Mouse (Mus musculus): ENCODE data around the gene Rbfox3.

The Rbfox3 gene

DNA sequence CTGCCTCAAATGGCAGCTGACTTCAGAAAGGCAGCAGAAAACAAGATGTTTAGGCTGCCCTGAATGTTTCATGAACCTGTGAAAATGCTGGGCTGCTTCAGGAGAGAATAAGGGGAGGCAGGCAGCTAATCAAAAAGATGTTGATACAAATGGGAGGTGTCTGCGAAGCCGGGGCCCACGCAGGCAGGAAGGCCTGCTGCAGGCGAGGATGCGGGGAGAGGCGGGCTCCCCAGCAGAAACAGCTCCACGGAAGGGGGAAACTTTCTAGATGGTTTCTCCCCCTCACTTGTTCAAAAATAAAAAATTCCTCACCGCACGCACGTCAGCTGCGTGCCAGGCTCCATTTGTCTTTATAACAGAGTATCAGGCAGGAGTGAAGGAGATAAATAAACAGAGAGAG lies 5.7 kb downstream of the Rbfox3 start:
- no peak for DNase-seq

DNA sequence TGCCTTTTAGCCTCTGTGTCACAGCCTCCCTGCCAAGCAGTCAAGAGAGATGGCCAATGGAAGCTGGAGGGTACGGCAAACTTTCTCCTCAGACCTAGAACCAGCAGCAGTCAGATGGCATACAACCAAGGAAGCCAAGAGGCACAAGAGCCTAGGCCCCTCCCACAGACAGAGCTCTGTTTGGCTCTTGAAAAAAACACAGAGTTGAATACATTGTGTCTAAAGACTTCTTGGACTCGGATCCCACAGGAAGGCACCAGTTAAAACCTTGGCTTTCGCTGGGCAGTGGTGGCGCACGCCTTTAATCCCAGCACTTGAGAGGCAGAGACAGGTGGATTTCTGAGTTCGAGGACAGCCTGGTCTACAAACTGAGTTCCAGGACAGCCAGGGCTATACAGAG lies 7.1 kb downstream of the Rbfox3 start:
- no peak for DNase-seq

DNA sequence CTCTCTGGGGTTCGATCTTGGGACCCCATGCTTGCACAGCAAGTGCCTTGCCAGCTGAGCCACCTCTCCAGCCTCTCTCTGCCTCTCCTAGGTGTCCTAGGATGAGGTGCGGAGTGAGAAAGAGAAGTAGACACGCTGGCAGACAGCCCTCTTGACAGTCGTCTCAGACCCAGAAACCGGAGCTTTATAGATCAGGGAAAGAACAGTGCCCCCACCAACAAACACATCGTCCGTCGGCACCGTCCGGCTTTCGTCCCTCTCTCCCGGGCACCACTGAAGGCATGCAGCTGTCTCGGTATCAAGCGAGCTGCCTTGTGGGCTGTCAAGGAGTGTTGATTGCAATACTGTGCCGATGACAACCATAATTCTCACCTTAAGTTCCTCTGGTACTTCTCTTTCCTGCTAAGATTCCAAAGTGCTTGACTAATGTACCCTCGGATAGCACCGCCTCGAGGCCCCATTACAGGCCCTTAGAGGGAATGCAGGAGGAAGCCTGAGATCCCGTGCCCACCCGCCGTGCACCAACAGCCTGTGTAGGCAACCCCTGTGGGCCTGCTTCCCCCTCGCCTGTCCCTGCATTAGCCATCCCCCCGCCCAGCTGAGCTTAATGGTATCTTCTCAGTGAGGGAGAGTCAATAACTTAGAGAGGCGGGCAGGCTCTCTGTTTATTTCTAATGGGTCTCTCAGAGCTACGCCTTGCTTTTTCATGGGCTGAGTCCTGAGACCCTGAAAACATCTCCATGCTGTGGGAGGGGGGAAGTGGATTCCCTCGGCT lies 11.4 kb downstream of the Rbfox3 start:
- DNase-seq = no peak

DNA sequence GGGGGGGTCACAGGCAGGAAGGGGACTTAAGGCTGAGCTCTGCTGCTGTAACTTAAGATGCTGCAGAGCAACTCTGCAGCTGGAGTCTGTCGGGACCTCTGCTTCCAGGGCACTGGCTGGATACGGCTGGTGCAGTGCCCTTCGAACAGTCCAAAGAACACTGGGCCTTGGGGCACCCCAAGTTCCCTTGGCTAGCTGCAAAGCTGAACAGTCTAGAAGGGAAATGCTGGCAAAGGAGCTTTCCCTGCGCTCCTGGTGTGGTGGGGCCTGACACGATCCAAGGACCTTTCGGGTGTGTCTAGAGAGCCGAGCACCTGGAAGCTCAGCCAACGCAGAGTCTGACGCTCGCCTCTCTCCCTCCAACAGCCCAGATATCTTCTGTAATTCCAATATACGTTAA lies 12.8 kb downstream of the Rbfox3 start:
- DNase-seq = no peak

DNA sequence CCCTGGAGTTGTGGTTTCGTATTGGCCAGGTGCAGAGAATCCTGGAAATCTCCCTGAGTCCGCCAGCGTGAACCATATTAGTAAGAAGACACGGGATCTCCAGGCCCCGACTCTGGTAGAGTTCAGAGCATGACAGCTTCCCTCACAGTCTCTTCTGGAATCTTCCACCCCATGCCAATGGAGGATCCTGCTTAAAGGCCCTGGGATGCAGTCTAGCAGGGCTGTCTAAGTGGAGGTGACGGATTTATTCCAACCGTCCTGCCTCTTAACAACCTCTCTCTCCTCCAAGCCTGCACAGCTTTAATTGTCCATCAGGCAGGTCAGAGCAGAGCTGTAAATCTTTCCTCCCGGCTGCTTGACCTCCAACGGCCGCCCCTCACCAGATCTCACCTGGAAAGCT lies 13.2 kb downstream of the Rbfox3 start:
- no peak for DNase-seq

DNA sequence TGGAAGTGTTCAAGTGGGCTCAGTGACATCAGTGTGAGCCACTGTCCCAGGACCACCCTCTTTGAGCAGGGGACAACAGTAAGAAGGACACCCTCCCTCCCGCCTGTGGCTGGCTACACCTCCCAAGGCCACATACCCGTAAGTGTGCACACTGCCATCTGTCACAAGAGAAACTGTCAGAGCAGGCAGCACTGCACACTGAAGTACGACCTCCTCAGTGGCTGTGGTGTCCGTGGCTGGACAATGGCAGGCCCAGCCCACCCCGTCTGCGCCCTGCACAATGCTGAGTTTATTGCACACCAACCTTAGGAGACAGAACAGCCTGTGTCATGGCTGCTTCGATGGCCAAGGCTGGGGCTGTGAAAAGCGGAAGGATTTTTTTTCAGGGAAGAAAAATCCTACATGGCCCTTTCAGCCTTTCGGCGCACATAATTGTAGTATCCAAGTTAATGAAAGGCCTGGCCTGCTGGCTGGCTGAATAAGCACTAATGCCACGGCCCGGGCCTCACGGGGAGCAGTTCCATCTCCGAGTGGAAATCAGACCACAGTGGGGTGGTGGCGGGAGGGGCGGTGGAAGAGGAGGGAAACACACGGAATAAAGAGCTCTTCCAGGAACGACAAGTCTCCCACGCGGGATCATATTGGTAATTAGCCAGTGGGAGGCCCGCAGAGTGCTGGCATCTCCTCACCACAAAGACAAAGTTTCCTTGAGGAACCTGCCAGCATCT lies 14.1 kb downstream of the Rbfox3 start:
- no peak for DNase-seq

DNA sequence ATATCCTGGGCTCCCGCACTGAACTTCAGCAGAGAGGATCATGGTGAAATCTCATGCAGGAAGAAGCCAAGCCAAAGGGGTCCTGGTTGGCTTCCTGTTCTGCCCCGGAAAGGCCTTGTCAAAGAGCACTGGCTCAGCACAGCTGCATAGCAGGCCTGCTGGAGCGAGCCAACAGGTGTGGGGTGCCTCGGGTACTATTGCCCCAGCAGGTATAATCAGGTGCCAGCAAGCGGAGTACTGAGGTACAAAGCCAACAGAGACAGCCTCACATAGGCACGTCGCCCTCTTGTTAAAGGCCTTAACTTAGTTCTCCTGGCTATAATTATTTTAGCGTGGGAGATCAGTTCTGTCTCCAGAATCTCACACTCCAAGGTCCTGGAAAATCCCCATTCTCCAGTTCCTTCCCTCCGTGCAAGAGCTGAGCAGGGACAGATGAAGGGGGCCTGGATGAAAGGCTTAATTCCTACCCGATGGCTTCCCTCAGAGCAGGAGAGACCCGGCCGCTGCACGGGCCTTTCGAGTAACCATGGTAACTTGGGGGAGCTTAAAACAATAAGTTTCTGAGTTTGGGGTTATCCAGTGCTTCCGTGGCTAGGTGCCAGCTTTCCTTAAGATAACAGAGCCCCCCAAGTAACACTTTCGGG lies 15.2 kb downstream of the Rbfox3 start:
- no peak for DNase-seq

DNA sequence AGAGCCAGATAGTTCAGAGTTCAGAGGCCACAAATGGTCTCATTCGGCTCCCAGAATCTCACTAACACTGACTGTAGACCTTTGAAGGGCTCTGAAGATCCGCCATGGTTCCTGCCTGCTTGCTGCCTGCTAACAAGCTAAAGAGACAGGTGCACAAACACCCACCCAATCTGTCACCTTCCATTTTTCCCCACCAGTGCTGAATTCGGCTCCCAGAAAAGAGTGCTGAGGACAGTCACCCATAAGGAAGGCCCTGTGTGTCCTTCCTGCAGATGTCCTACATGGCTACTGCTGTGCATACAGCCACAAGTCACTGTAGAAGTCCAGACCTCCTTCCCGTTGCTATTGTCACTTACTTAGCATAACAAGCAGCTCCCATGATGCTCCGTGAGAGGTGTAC lies 16.6 kb downstream of the Rbfox3 start:
- no peak for DNase-seq

DNA sequence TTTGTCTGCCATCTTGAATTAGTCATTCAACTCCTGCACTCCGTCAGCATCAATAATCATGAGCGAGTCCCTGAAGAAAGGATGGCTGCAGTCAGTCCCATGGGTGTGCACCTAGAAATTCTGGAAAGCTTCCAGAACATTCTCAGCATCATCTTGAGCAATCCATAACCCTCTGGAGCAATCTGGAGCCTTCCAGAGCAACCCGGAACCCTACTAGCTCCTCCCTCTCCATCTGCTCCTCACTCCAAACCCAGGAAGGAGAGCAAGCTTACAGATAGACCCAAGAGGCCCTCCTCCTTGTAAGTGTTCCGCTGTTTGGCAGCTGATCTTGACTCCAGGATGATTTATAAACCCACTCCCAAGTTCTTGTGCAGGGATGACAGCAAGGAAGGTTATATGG lies 17.2 kb downstream of the Rbfox3 start:
- DNase-seq = no peak

DNA sequence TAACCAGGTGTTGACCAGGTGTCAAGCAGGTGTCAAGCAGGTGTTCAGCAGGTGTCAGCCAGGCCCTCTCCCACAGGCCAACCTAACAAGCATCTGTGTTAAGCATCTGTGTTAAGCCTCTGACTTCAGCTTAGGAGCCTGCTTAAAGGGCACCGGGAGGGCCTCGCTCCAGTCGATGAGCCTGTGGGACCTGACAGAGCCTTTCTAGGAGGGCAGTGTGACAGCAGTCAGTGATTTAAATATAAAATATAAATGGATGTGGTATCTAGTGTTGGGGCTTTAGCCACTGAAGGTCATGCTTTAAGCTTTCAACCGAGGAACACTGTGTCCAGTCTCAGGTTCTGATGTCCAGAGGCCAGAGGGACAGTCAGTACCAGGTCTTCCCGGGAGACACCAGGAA lies 18.5 kb downstream of the Rbfox3 start:
- DNase-seq = no peak

DNA sequence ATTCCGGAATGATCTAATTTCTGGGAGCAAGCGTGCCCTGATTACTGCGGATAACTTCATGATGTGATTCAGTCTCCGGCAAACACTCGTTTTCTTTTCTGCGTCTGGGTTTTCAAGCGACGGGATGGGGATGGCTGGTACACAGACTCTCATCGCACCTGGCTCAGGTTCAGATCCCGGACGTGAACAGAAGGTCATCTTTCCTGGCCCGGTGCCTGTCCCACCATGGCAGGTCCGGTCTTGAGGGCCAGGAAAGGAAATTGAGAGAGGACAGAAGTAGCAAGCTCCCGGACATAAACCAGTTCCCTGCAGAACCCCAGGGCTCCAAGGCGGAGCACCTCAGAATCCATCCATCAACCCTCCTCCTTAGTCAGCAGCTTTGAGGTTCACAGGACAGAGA lies 19.9 kb downstream of the Rbfox3 start:
- DNase-seq = no peak

DNA sequence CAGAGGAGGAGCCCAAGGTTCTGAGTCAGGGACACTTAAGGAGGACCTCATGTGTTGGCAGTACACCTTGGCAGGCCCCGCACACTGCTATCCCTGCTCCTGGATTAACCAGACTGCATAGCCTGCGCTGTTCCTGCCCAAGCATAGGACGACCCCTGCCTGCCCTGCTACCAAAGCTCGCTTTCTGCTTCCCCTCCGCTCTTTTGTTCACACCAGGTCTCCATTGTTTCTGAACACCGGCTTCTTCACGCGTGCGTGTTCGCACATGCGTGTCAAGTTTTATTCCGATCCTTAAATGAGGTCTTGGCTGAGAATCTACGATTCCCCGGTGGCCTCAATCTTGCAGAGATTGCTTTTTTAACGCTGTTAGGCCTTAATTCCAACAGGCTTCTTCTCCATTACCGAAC lies 20.4 kb downstream of the Rbfox3 start:
- DNase-seq = no peak

DNA sequence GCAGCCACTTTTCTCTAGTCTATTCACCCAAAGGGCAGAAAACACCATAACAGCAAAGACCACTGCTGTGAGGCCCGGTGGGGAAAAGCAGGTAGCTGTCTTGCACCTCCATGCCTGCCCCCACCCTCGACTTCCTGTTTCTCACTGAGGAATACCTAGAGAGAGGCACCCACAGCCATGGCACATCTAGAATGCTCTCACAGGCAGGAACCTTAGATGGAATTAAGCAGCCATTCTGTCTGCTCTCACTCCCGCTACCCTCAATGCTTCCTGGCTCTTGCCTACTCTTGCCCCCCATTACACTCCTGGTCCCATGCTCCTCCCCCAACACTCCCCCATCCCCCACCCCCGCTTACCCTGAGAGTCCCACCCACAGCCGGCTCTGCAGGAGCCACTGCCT lies 20.9 kb downstream of the Rbfox3 start:
- no peak for DNase-seq

DNA sequence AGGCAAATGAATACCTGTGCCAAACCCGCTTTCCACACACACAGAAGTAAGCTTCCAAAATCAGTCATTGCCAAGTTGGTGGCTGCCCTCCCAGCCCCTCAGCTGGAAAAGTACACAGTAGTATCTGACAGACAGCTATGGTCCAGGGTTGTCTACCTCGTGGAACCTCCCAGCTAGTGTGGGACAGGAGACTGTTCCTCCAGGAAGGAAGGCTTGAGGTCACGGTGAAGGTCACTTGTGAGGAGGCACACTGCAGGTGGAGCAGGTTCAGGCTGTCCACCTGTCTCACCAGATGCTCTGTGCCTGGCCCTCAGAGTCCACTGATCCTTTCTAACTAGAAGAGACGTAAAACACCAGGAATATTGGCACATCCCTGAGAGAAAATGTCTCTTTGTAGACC lies 21.9 kb downstream of the Rbfox3 start:
- no peak for DNase-seq

DNA sequence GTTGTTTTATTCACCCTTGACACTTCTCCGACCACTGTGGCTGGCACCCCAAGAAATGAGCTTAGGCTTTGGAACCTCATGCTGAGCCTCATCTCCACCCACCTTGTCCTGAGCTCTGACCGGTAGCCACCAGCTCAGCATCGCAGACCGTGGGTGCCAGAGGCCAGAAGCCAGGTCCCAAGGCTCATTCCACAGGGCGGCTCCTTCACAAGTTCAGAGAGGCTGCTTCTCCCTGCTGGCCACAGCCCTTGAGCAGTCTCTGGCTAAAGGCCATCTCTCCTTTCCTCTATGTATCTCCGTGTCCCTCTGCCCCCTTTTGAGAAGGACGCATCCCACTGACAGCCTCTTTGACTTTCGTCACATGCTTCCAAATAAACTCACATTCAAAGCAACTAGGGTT lies 23.0 kb downstream of the Rbfox3 start:
- no peak for DNase-seq

DNA sequence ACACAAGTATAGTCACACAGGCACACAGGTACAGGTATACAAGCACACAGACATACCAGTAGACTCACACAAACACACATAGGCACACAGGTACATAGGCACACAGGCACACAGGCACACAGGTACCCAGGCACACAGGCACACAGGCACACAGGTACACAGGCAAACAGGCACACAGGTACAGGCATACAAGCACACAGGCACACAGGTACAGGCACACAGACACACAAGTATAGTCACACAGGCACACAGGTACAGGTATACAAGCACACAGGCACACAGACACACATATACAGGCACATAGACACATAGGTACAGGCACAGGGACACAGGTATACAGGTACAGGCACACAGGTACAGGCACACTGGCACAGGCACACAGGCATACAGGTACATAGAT lies 24.2 kb downstream of the Rbfox3 start:
- DNase-seq = no peak

DNA sequence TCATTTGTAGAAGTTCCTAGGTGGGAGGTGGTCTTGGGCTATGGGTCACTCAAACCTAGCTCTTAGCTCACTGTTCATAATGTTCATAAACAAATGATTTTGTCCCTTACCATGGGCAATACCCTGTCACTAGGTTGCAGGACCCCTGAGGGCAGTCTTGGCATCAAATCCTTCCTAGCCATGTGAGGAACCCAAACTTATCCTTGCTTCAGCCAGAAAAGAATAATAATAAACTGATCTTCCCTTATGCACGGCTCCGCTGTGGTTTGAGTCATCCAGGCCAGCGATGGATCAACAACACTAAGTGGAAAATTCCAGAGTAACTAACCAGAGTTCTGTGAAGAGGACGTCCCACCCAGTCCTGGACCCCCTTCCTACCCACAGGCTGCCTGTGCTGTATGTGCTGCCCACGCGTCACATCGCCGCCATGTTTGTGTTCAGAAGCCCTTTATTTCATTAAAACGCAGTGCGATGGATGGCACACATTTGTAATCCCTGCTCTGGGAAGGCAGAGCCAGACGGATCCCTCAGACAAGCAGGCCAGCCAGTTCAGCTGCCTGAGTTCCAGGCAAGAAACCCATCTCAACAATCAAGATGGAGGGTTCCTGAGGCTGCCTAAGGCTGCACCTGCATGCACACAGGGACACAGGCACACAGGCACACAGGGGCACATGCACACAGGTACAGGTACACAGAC lies 25.0 kb downstream of the Rbfox3 start:
- DNase-seq = no peak

DNA sequence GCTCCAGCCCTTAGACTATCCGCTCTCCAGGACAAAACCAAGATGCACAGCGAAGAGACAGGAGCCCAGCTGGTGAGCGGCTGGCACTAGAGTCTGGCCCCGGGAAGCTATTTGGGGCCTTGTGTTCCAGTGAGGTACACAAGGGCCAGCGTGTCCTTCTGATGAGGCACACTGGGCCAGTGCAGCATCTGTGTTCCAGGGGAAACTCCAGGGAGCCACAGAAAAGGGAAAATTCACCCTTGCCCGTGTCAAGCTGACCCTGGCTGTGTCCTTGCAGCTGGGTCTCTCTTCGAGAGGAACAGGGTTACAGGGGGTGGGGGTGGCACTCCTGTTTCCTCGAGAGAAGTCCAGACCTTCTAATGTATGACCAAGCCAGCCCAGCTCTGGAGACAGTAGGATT lies 25.8 kb downstream of the Rbfox3 start:
- DNase-seq = no peak

DNA sequence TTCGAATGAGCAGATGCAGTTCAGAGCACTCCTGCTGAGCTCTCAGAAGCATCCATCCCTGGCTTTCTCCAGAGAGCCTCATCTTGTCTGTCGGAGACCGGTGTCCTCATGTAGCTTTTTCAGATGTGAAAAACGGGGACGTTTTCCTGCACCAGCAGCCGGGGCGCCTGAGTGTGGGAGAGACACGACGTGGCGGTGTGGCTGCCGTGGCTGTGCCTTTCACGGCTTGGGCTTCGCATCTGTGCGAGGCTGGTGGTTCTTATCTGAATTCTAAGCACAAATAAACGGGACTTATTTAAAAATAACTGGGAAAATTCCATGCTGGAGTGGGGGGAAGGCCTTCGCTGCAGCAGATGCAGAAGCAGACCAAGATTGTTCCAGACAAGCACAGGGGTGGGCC lies 26.3 kb downstream of the Rbfox3 start:
- no peak for DNase-seq

DNA sequence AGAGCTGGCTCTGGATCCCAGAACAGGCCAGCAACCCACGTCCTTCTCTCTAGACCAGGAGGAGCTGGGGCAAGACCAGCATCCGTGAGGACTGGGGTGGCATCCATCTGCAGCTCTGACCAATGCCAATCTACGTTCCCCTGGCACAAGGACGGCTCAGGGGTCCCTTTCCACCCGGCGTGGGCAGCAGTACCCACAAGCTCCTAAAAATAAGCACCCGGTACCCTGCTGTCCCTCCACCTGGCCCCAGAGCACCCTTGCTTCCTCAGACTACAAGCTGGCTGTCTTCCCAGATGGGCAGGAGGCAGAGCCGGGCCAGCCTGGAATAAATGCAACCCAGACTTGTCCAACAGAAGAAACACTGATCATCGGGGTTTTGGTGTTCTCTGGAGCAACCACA lies 28.3 kb downstream of the Rbfox3 start:
- no peak for DNase-seq

DNA sequence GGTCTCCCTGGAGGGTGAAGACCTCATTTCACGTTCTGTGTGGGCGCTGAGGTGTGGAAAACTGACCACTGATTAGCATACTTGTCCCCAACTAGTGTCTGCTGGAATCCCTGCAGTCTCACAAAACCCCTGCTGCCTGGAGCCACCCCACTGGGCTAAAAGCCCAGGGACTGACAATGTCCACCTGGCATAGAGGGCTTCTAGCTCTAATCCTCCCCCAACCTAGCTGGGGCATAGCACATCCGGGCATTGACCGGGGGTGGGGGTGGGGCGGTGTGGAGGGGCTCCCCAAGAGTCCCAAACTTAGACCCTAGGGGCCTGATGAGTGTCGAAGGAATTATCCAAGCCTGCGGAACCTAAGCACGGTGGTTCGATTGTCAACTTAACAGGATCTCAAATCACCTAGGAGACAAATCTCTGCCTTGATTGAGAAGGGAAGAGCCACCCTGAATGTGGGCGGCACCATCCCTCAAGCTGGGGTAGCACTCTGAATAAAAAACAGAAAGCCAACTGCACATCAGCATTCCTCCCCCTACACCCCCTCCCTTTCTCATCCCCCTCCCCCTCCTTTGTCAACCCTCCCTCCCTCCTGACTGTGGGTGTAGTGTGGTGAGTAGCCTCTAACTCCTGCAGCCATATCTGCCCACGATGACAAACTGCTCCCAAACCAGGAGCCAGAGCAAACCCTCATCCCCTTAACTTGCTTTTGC lies 29.5 kb downstream of the Rbfox3 start:
- no peak for DNase-seq

DNA sequence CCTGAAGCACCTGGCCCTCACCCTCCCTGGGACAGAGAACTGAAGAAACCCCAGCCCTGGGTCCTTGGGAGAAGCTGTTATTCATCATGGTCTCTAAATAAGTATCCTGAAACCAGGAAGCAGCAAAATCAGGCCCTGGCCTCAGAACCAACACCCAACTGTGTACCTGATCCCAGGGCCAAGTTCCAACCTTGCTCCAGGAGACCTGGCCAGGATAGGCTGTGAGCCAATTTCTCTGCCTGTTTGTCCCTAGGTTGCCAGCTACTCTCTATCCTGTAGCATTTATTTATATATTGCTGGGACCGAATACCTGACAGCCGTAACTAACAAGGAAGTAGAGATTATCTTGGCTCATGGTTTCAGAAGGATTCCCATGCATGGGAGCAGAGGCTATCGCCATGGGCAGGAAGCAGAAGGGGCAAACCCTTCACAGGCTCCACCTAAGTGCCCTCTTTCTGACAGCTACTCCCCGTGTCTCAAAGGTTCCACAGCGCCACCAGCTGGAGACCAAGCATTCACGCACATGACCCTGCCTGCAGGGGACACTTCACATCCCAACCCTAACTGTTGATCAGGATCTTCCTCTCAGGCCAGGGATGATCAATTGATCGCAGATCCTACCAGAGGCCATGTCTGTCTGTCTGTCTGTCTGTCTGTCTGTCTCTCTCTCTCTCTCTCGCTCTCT lies 31.8 kb downstream of the Rbfox3 start:
- no peak for DNase-seq
